Mouse (Mus musculus): ENCODE measurements around the gene Nedd8.

DNA sequence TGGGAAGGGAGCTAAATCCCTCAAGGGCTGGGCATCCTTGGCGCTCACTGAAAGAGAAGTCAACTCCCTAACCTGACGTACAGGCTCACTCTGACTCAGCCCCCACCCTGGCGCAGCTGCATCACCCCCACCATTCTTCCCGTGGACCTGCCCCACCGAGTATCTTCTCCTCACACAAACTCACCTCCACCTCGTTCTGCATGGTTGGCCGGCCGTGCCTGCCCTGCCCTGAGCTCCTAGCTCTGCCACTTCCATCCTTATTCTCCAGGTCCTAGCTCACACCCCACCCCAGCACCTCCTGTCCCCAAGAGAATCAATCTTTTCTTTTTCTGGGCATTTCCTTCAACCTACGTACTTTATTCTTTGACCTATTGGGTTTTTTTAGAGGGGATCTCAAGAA lies 29.2 kb upstream of the Nedd8 start:
- TF ChIP-seq CTCF (IDR thresholded peaks at IDR 0.05; ENCODE audit: borderline replicate concordance, insufficient read depth, low read length) (no peak), POLR2A (IDR thresholded peaks at IDR 0.05; ENCODE audit: low read depth, low read length) (no peak)
